Mouse (Mus musculus): ENCODE measurements around the gene Rai1. TPM values are rescaled to one million over a fixed set of nuclear protein-coding genes. Genes with fewer than 3 reads are reported as not detected.

The Rai1 gene
- polyA plus RNA-seq, 1 experiment from 2014 or later = 31.2 TPM

- no peak overlapping the region for H3K27ac ChIP-seq (ENCODE audit: low read depth)
- peaks cover 19% of the 10 kb centered on the region for H3K4me1 ChIP-seq (replicated peaks; ENCODE audit: control insufficient read depth, insufficient read depth, low read length)
- H3K9me3 ChIP-seq (ENCODE audit: control insufficient read depth, low read length) = no peaks in the 10 kb centered on the region
- no peak overlapping the region for H3K4me3 ChIP-seq (ENCODE audit: low read depth, low read length)
- H3K36me3 ChIP-seq (ENCODE audit: control insufficient read depth, insufficient read depth, low read length) = no peaks in the 10 kb centered on the region
- no peak for DNase-seq (ENCODE audit: low spot score)
- 52% methylated on average over 5 of the region's 5 CpGs for WGBS
- H3K9ac ChIP-seq (ENCODE audit: low read length) = no peak overlapping the region
- H3K27me3 ChIP-seq (replicated peaks; ENCODE audit: control insufficient read depth, insufficient read depth, low read length) = no peaks in the 10 kb centered on the region
- H3K4me2 ChIP-seq (ENCODE audit: low read length) = no peak overlapping the region
- no peak for ATAC-seq (replicated peaks; ENCODE audit: low FRiP score, low TSS enrichment, low read depth)
Measured at GRCm38 (mm10) chr11:60090696-60091421, 14.0 kb upstream of the Rai1 start.

DNA sequence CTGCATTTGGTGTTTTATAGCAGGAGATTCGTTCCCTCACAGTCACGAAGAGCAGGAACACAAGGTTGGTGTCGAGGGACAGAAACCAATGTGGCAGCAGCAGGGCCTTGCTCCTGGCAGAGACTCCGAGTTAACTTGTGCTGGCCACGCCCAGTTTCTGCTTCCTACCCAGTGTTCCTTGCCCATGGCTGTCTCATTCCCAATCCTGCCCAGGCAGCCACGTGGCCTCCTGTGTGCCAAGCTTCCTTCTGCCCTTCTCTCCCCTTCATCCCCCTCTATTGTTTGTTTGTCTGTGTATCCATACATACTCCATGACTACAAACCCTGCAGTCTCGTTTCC, 13.4 kb upstream of the Rai1 start:
- H3K4me1 ChIP-seq (replicated peaks; ENCODE audit: control insufficient read depth, insufficient read depth, low read length) = peaks cover 20% of the 10 kb centered on the region
- ATAC-seq (replicated peaks; ENCODE audit: low FRiP score, low TSS enrichment, low read depth) = no peak
- H3K4me2 ChIP-seq (ENCODE audit: low read length) = no peak overlapping the region
- no peak overlapping the region for H3K27ac ChIP-seq (ENCODE audit: low read depth)
- no peak overlapping the region for H3K4me3 ChIP-seq (ENCODE audit: low read depth, low read length)
- H3K9ac ChIP-seq (ENCODE audit: low read length) = no peak overlapping the region
- H3K36me3 ChIP-seq (ENCODE audit: control insufficient read depth, insufficient read depth, low read length) = no peaks in the 10 kb centered on the region
- no peaks in the 10 kb centered on the region for H3K9me3 ChIP-seq (ENCODE audit: control insufficient read depth, low read length)
- WGBS = 67% methylated on average over 7 of the region's 7 CpGs
- no peak for DNase-seq (ENCODE audit: low spot score)
- no peaks in the 10 kb centered on the region for H3K27me3 ChIP-seq (replicated peaks; ENCODE audit: control insufficient read depth, insufficient read depth, low read length)

DNA sequence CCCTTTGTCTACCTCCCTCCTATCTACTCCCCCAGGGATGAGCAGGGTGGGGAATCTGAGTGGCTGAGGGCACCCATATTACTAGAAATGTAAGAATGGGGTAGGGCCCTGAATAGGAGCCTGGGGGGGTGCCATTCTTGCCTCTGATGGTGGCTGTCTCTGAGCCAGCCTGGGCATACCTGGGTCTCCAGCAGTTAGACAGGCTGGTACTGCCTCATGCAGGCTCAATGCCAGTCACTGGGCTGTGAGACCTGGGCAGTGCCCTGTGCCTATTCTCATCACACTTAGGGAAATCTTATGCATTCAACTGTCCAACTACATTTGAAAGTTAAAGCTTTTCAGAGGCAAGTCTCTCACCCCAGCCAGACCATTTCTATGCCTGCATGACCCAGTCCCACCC, 11.6 kb upstream of the Rai1 start:
- H3K4me2 ChIP-seq (ENCODE audit: low read length) = no peak overlapping the region
- H3K9me3 ChIP-seq (ENCODE audit: control insufficient read depth, low read length) = no peaks in the 10 kb centered on the region
- no peak overlapping the region for H3K4me3 ChIP-seq (ENCODE audit: low read depth, low read length)
- H3K4me1 ChIP-seq (replicated peaks; ENCODE audit: control insufficient read depth, insufficient read depth, low read length) = peaks cover 20% of the 10 kb centered on the region
- no peaks in the 10 kb centered on the region for H3K36me3 ChIP-seq (ENCODE audit: control insufficient read depth, insufficient read depth, low read length)
- H3K27me3 ChIP-seq (replicated peaks; ENCODE audit: control insufficient read depth, insufficient read depth, low read length) = no peaks in the 10 kb centered on the region
- H3K27ac ChIP-seq (ENCODE audit: low read depth) = no peak overlapping the region
- no peak for DNase-seq (ENCODE audit: low spot score)
- ATAC-seq (replicated peaks; ENCODE audit: low FRiP score, low TSS enrichment, low read depth) = no peak
- no peak overlapping the region for H3K9ac ChIP-seq (ENCODE audit: low read length)

DNA sequence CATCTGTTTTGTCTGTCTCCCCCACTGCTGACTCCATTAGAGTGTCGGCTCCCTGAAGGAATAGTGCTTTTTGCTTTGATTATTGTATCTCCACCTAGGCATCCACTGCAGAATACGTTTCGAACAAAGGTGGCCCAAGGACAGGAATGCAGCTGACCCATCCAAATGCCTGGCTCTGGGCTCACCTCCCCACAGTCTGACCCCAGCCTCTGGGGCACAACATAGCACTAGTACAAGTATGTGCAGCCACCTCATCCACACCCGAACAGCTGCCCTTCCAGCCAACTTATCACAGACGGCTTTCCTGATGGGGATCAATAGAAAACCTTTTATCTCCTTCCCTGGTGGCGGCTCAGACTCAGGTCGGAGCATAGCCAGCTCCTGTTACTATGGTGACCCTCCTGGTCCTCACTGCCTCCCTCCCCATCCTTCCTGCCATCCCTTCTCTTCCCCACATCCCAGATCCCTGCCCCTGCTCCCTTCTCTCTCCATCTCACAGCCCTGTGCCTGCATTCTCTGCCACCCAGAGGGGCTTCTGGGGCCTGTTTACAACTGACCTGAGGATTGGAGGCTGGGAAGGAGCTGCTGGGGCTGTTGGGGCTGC, 10.7 kb upstream of the Rai1 start:
- WGBS = 49% methylated on average over 7 of the region's 7 CpGs
- Histone ChIP-seq H3K27ac (ENCODE audit: low read depth) (peak overlapping the region; percentile 11; the same call in 1 of the 2 replicates), H3K4me3 (ENCODE audit: low read depth, low read length) (no peak overlapping the region), H3K9me3 (ENCODE audit: control insufficient read depth, low read length) (no peaks in the 10 kb centered on the region), H3K27me3 (replicated peaks; ENCODE audit: control insufficient read depth, insufficient read depth, low read length) (no peaks in the 10 kb centered on the region), H3K4me1 (replicated peaks; ENCODE audit: control insufficient read depth, insufficient read depth, low read length) (peaks cover 20% of the 10 kb centered on the region), H3K4me2 (ENCODE audit: low read length) (no peak overlapping the region), H3K9ac (ENCODE audit: low read length) (no peak overlapping the region), H3K36me3 (ENCODE audit: control insufficient read depth, insufficient read depth, low read length) (no peaks in the 10 kb centered on the region)
- ATAC-seq (replicated peaks; ENCODE audit: low FRiP score, low TSS enrichment, low read depth) = no peak
- no peak for DNase-seq (ENCODE audit: low spot score)

- Histone ChIP-seq H3K27ac (ENCODE audit: low read depth) (peak overlapping the region; percentile 11; the same call in 1 of the 2 replicates), H3K9me3 (ENCODE audit: control insufficient read depth, low read length) (no peaks in the 10 kb centered on the region), H3K4me3 (ENCODE audit: low read depth, low read length) (no peak overlapping the region), H3K4me1 (replicated peaks; ENCODE audit: control insufficient read depth, insufficient read depth, low read length) (peaks cover 26% of the 10 kb centered on the region), H3K9ac (ENCODE audit: low read length) (no peak overlapping the region), H3K4me2 (ENCODE audit: low read length) (no peak overlapping the region), H3K27me3 (replicated peaks; ENCODE audit: control insufficient read depth, insufficient read depth, low read length) (no peaks in the 10 kb centered on the region), H3K36me3 (ENCODE audit: control insufficient read depth, insufficient read depth, low read length) (no peaks in the 10 kb centered on the region)
- DNase-seq (ENCODE audit: low spot score) (no peak), ATAC-seq (replicated peaks; ENCODE audit: low FRiP score, low TSS enrichment, low read depth) (0 out of 2 replicates have a peak, but pooled peaks have one; percentile 11)
- 39% methylated on average over 9 of the region's 9 CpGs for WGBS
Measured at GRCm38 (mm10) chr11:60094909-60095810, 9.7 kb upstream of the Rai1 start.

DNA sequence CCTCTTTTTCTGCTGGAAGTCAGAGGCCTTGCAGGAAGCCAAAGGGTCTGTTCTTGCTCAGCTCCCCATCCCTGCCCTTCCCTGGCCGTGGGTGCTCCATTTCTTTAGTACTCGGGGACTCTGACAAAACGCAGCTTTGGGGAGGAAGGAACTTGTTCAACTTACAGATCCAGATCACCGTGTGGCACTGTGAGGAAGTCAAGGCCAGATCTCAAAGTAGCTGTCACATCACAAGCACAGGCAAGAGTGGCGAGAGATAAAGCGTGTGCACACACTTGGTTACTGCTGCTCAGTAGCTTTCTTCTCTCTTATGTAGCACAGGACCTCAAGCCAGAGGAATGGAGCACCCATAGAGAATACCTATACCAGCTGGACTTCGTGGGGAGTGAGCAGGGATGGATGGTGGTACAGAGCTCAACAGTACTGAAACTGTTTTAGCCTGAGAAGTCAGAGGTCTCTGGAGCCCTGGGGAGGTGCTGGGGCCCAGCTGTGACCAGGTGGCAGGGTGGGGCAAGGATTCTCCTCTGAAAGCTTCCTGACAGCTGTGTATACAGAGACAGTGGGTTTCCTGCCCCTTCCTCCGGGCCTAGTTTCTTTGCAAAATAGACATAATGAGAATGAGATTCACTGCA, 5.1 kb upstream of the Rai1 start:
- Histone ChIP-seq H3K36me3 (ENCODE audit: control insufficient read depth, insufficient read depth, low read length) (no peaks in the 10 kb centered on the region), H3K9me3 (ENCODE audit: control insufficient read depth, low read length) (no peaks in the 10 kb centered on the region), H3K9ac (ENCODE audit: low read length) (no peak overlapping the region), H3K27me3 (replicated peaks; ENCODE audit: control insufficient read depth, insufficient read depth, low read length) (no peaks in the 10 kb centered on the region), H3K4me3 (ENCODE audit: low read depth, low read length) (no peak overlapping the region), H3K4me1 (replicated peaks; ENCODE audit: control insufficient read depth, insufficient read depth, low read length) (peaks cover 24% of the 10 kb centered on the region), H3K27ac (ENCODE audit: low read depth) (no peak overlapping the region), H3K4me2 (ENCODE audit: low read length) (no peak overlapping the region)
- 57% methylated on average over 8 of the region's 8 CpGs for WGBS
- no peak for DNase-seq (ENCODE audit: low spot score)
- ATAC-seq (replicated peaks; ENCODE audit: low FRiP score, low TSS enrichment, low read depth) = no peak

GRCm38 (mm10) chr11:60100827-60101555, 3.8 kb upstream of the Rai1 start:
- WGBS = 55% methylated on average over 4 of the region's 4 CpGs
- Histone ChIP-seq H3K36me3 (ENCODE audit: control insufficient read depth, insufficient read depth, low read length) (no peaks in the 10 kb centered on the region), H3K4me2 (ENCODE audit: low read length) (no peak overlapping the region), H3K9me3 (ENCODE audit: control insufficient read depth, low read length) (no peaks in the 10 kb centered on the region), H3K4me1 (replicated peaks; ENCODE audit: control insufficient read depth, insufficient read depth, low read length) (peaks cover 12% of the 10 kb centered on the region), H3K27ac (ENCODE audit: low read depth) (no peak overlapping the region), H3K9ac (ENCODE audit: low read length) (no peak overlapping the region), H3K4me3 (ENCODE audit: low read depth, low read length) (no peak overlapping the region), H3K27me3 (replicated peaks; ENCODE audit: control insufficient read depth, insufficient read depth, low read length) (no peaks in the 10 kb centered on the region)
- DNase-seq (ENCODE audit: low spot score) (no peak), ATAC-seq (replicated peaks; ENCODE audit: low FRiP score, low TSS enrichment, low read depth) (no peak)

GRCm38 (mm10) chr11:60101986-60102385, 2.8 kb upstream of the Rai1 start:
- Histone ChIP-seq H3K36me3 (ENCODE audit: control insufficient read depth, insufficient read depth, low read length) (no peaks in the 10 kb centered on the region), H3K4me2 (ENCODE audit: low read length) (no peak overlapping the region), H3K27ac (ENCODE audit: low read depth) (no peak overlapping the region), H3K9ac (ENCODE audit: low read length) (no peak overlapping the region), H3K4me1 (replicated peaks; ENCODE audit: control insufficient read depth, insufficient read depth, low read length) (peaks cover 15% of the 10 kb centered on the region), H3K4me3 (ENCODE audit: low read depth, low read length) (no peak overlapping the region), H3K27me3 (replicated peaks; ENCODE audit: control insufficient read depth, insufficient read depth, low read length) (no peaks in the 10 kb centered on the region), H3K9me3 (ENCODE audit: control insufficient read depth, low read length) (no peaks in the 10 kb centered on the region)
- ATAC-seq (replicated peaks; ENCODE audit: low FRiP score, low TSS enrichment, low read depth) = no peak
- WGBS = 78% methylated on average over 4 of the region's 4 CpGs
- no peak for DNase-seq (ENCODE audit: low spot score)

Data from intestine, embryonic 14.5 days (tissue).